Mouse (Mus musculus) CH12.LX (cell line): Measurements from ENCODE around the gene Nsf. TPM values are rescaled to one million over a fixed set of nuclear protein-coding genes. Genes with fewer than 3 reads are reported as not detected.

Source experiments
- DNase-seq: peaks from one replicate; pipeline ENCODE4 v3.0.0-alpha.2; 2013; ENCODE audit errors: extremely low read depth
- H3K27ac ChIP-seq: 2 replicates; pipeline ENCODE4 v1.5.1; 2012; ENCODE audit warnings: low read depth, mild to moderate bottlenecking, control low read depth, moderate library complexity; ENCODE audit not compliant: insufficient read depth
- H3K27me3 ChIP-seq: replicated peaks from 2 replicates; pipeline ENCODE3; 2012; ENCODE audit warnings: inconsistent platforms
- H3K36me3 ChIP-seq, 2 experiments: replicated peaks in 1 of 2; 2 replicates each; pipeline versions ENCODE3 to v1.6.1; 2012; ENCODE audit warnings: inconsistent platforms in 1 of 2, low read length in 1 of 2, mild to moderate bottlenecking in 1 of 2, mixed read lengths in 1 of 2, moderate library complexity in 1 of 2; ENCODE audit not compliant: control insufficient read depth in 1 of 2, insufficient read depth in 1 of 2
- H3K4me1 ChIP-seq, 2 experiments: 2 replicates each; pipeline ENCODE4 v1.6.1; 2012; ENCODE audit warnings: inconsistent platforms in 1 of 2, moderate library complexity in 1 of 2; ENCODE audit not compliant: insufficient read depth in 2 of 2, control insufficient read depth in 1 of 2
- H3K4me2 ChIP-seq: 2 replicates; pipeline ENCODE4 v1.6.1; 2012; ENCODE audit warnings: low read depth, mild to moderate bottlenecking, control low read depth; ENCODE audit not compliant: poor library complexity, insufficient read depth, severe bottlenecking
- H3K4me3 ChIP-seq, 3 experiments: fragments of 150-350 bp in 1 of 3; sonication (generic) in 1 of 3; replicated peaks in 1 of 3; 2 replicates each; pipeline versions ENCODE3 to v1.5.1; 2011 to 2012; ENCODE audit warnings: low read depth in 2 of 3, low read length in 2 of 3, mild to moderate bottlenecking in 2 of 3, moderate library complexity in 2 of 3, control low read depth in 1 of 3, improper control_type of control experiment in 1 of 3, inconsistent platforms in 1 of 3, mixed read lengths in 1 of 3; ENCODE audit not compliant: poor library complexity in 1 of 3
- H3K79me2 ChIP-seq: replicated peaks from 2 replicates; pipeline ENCODE4 v1.6.1; 2012; ENCODE audit warnings: mild to moderate bottlenecking, moderate library complexity; ENCODE audit not compliant: control insufficient read depth, poor library complexity, insufficient read depth, severe bottlenecking; ENCODE audit errors: extremely low read depth
- H3K9ac ChIP-seq: 2 replicates; pipeline ENCODE4 v1.6.1; 2012; ENCODE audit warnings: low read depth, mild to moderate bottlenecking, control low read depth, moderate library complexity; ENCODE audit not compliant: insufficient read depth
- H3K9me3 ChIP-seq: replicated peaks from 2 replicates; pipeline ENCODE3; 2012; ENCODE audit warnings: low read length, inconsistent platforms, mixed read lengths
- BHLHE40 ChIP-seq: IDR thresholded peaks from 2 replicates; pipeline ENCODE4 v1.6.1; 2011; ENCODE audit warnings: mild to moderate bottlenecking, low read depth, low read length, improper control_type of control experiment
- CHD1 ChIP-seq: IDR thresholded peaks from 2 replicates; pipeline ENCODE4 v1.6.1; 2012; ENCODE audit warnings: low read depth, low read length, improper control_type of control experiment, inconsistent platforms
- CHD2 ChIP-seq: IDR thresholded peaks from 2 replicates; pipeline ENCODE4 v1.6.1; 2011; ENCODE audit warnings: low read length, improper control_type of control experiment
- EP300 ChIP-seq: IDR thresholded peaks from 2 replicates; pipeline ENCODE4 v1.6.1; 2011; ENCODE audit warnings: low read length, improper control_type of control experiment
- ETS1 ChIP-seq: conservative IDR thresholded peaks from 2 replicates; pipeline ENCODE4 v1.6.1; 2012; ENCODE audit warnings: low read depth, mild to moderate bottlenecking, inconsistent platforms, low read length, improper control_type of control experiment, moderate library complexity
- GABPA ChIP-seq: IDR thresholded peaks from 2 replicates; pipeline ENCODE4 v1.6.1; 2012; ENCODE audit warnings: low read depth, low read length, improper control_type of control experiment, inconsistent platforms; ENCODE audit not compliant: insufficient replicate concordance
- HCFC1 ChIP-seq: IDR thresholded peaks from 2 replicates; pipeline ENCODE4 v1.6.1; 2012; ENCODE audit warnings: low read depth, mild to moderate bottlenecking, inconsistent platforms, low read length, improper control_type of control experiment
- IRF4 ChIP-seq: IDR thresholded peaks from 2 replicates; pipeline ENCODE4 v1.6.1; 2014; ENCODE audit warnings: low read depth, mild to moderate bottlenecking, inconsistent platforms, low read length, improper control_type of control experiment
- JUN ChIP-seq: IDR thresholded peaks from 2 replicates; pipeline ENCODE4 v1.6.1; 2011; ENCODE audit warnings: low read depth, mild to moderate bottlenecking, low read length, improper control_type of control experiment, moderate library complexity; ENCODE audit not compliant: insufficient read depth
- JUND ChIP-seq: conservative IDR thresholded peaks from 2 replicates; pipeline ENCODE4 v1.6.1; 2011; ENCODE audit warnings: low read depth, low read length, improper control_type of control experiment
- MAFK ChIP-seq: IDR thresholded peaks from 2 replicates; pipeline ENCODE4 v1.6.1; 2011; ENCODE audit warnings: low read length, improper control_type of control experiment; ENCODE audit not compliant: insufficient replicate concordance
- MAZ ChIP-seq: IDR thresholded peaks from 2 replicates; pipeline ENCODE4 v1.6.1; 2012; ENCODE audit warnings: low read depth, mild to moderate bottlenecking, inconsistent platforms, low read length, improper control_type of control experiment, moderate library complexity
- MXI1 ChIP-seq: IDR thresholded peaks from 2 replicates; pipeline ENCODE4 v1.6.1; 2011; ENCODE audit warnings: mild to moderate bottlenecking, low read depth, low read length, improper control_type of control experiment
- NELFE ChIP-seq: IDR thresholded peaks from 2 replicates; pipeline ENCODE4 v1.6.1; 2011; ENCODE audit warnings: low read depth, low read length, improper control_type of control experiment
- NRF1 ChIP-seq: IDR thresholded peaks from 2 replicates; pipeline ENCODE4 v1.6.1; 2014; ENCODE audit warnings: low read depth, mild to moderate bottlenecking, inconsistent platforms, low read length, improper control_type of control experiment, moderate library complexity
- PAX5 ChIP-seq: IDR thresholded peaks from 2 replicates; pipeline ENCODE4 v1.6.1; 2012; ENCODE audit warnings: low read length, inconsistent platforms, mixed read lengths
- POLR2A ChIP-seq: IDR thresholded peaks from 2 replicates; pipeline ENCODE4 v1.6.1; 2011; ENCODE audit warnings: low read depth, mild to moderate bottlenecking, improper control_type of control experiment, low read length
- POLR2AphosphoS2 ChIP-seq: IDR thresholded peaks from 2 replicates; pipeline ENCODE4 v1.6.1; 2011; ENCODE audit warnings: low read depth, low read length, improper control_type of control experiment
- RAD21 ChIP-seq: IDR thresholded peaks from 2 replicates; pipeline ENCODE4 v1.6.1; 2011; ENCODE audit warnings: low read depth, mild to moderate bottlenecking, low read length, improper control_type of control experiment, moderate library complexity
- SIN3A ChIP-seq: IDR thresholded peaks from 2 replicates; pipeline ENCODE4 v1.6.1; 2012; ENCODE audit warnings: low read length, improper control_type of control experiment, inconsistent platforms
- TBP ChIP-seq: conservative IDR thresholded peaks from 2 replicates; pipeline ENCODE4 v1.6.1; 2011; ENCODE audit warnings: low read depth, low read length, improper control_type of control experiment
- TCF12 ChIP-seq: IDR thresholded peaks from 2 replicates; pipeline ENCODE4 v1.6.1; 2014; ENCODE audit warnings: low read depth, mild to moderate bottlenecking, inconsistent platforms, low read length, improper control_type of control experiment
- UBTF ChIP-seq: IDR thresholded peaks from 2 replicates; pipeline ENCODE4 v1.6.1; 2012; ENCODE audit warnings: low read depth, mild to moderate bottlenecking, inconsistent platforms, low read length, improper control_type of control experiment, moderate library complexity
- USF1 ChIP-seq: IDR thresholded peaks from 2 replicates; pipeline ENCODE4 v1.6.1; 2014; ENCODE audit warnings: low read depth, mild to moderate bottlenecking, inconsistent platforms, low read length, improper control_type of control experiment
- USF2 ChIP-seq: conservative IDR thresholded peaks from 2 replicates; pipeline ENCODE4 v1.6.1; 2011; ENCODE audit warnings: low read depth, low read length, improper control_type of control experiment
- ZKSCAN1 ChIP-seq: IDR thresholded peaks from 2 replicates; pipeline ENCODE4 v1.6.1; 2012; ENCODE audit warnings: low read depth, inconsistent platforms, low read length, improper control_type of control experiment, borderline replicate concordance
- ZNF384 ChIP-seq: IDR thresholded peaks from 2 replicates; pipeline ENCODE4 v1.6.1; 2012; ENCODE audit warnings: low read depth, low read length, improper control_type of control experiment, inconsistent platforms
- dilution Hi-C: fragments of 300-500 bp; cut with MboI; formaldehyde crosslinking; loops from 2 replicates; pipeline ENCODE4 v1.14.3; 2020; ENCODE audit warnings: low sequenced_read_pairs; ENCODE audit not compliant: extremely low pct_unique_long_range_greater_than_20kb, extremely low pct_ligation_motif_present
- in situ Hi-C: fragments of 300-500 bp; cut with MboI; formaldehyde crosslinking; loops from 3 replicates; pipeline ENCODE4 v1.14.3; 2019; ENCODE audit warnings: low sequenced_read_pairs, low pct_ligation_motif_present, low pct_unique_long_range_greater_than_20kb, mixed read lengths
- polyA plus RNA-seq: library from polyadenylated mRNA; unstranded; fragments of >175 nt; gene quantifications from 2 replicates; pipeline ENCODE4 v1.2.1, GENCODE M21; 2012; ENCODE audit warnings: low read depth; ENCODE audit not compliant: insufficient read length
- total RNA-seq, 2 experiments: library from RNA; depleted of rRNA; stranded (reverse); fragments of 300-350 nt in 1 of 2; fragments of >200 nt in 1 of 2; gene quantifications; 2 replicates each; pipeline ENCODE4 v1.2.3; 2012 to 2014

Gene Nsf
- total and polyA plus RNA-seq, 3 experiments = 48.1 to 99.3 (median 50.9) TPM

- DNase-seq = no peak
- H3K36me3 ChIP-seq = peaks cover 43 to 89% of the 10 kb centered on the region in 2 experiments
Observed at GRCm38 (mm10) chr11:103858760-103859159, 95.1 kb downstream of the Nsf start.

DNA sequence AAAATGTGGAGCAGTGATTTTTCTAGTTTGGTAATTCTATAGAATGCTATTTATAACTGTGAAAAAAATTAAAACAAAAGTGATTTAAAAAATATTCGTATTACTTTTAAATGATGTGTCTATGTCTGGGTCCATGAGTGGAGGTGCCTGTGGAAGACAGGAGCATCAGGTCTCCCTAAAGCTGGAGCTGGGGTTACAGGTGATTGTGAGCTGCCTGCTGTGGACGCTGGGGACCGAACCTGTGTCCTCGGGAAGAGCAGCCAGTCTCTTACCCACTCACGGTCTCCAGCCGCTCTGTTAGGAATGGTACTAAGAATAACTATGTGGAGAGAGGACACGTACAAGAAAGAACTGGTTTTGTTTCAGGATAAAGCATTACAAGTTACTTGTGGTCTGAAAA, 97.2 kb downstream of the Nsf start:
- no peaks in the 10 kb centered on the region for H3K79me2 ChIP-seq
- peaks cover 0 to 11% of the 10 kb centered on the region in 2 experiments; a peak in 1 of 4 replicates for H3K4me1 ChIP-seq
- in situ Hi-C loops = no loop called here

More at GRCm38 (mm10) chr11:103858760-103859159, 95.1 kb downstream of the Nsf start:
- no peak overlapping the region for H3K9ac ChIP-seq
- no peaks in the 10 kb centered on the region for H3K9me3 ChIP-seq
- in situ Hi-C loops = no loop called here
- no peak overlapping the region for H3K27ac ChIP-seq
- H3K4me2 ChIP-seq = no peak overlapping the region
- no peaks in the 10 kb centered on the region for H3K4me1 ChIP-seq
- dilution Hi-C loops = no loop called here
- TF ChIP-seq GABPA (no peak), CHD1 (no peak), HCFC1 (no peak), JUND (no peak), TBP (no peak), ZNF384 (no peak), MXI1 (no peak), CHD2 (no peak), USF1 (no peak), BHLHE40 (no peak), POLR2AphosphoS2 (no peak), SIN3A (no peak), RAD21 (no peak), ZKSCAN1 (no peak), NELFE (no peak), JUN (no peak), POLR2A (no peak)
- TF ChIP-seq, all 38 proteins: peak for 0
- no peak overlapping the region for H3K4me3 ChIP-seq
- H3K27me3 ChIP-seq = no peaks in the 10 kb centered on the region
- no peaks in the 10 kb centered on the region for H3K79me2 ChIP-seq

More for the DNA sequence above, 97.2 kb downstream of the Nsf start:
- no peaks in the 10 kb centered on the region for H3K9me3 ChIP-seq
- H3K4me2 ChIP-seq = no peak overlapping the region
- H3K27me3 ChIP-seq = no peaks in the 10 kb centered on the region
- dilution Hi-C loops = no loop called here
- no peak overlapping the region for H3K4me3 ChIP-seq
- H3K36me3 ChIP-seq = peaks cover 42 to 93% of the 10 kb centered on the region in 2 experiments
- H3K27ac ChIP-seq = no peak overlapping the region
- TF ChIP-seq MAFK (no peak), TCF12 (no peak), NRF1 (no peak), TBP (no peak), EP300 (no peak), IRF4 (no peak), POLR2A (no peak), HCFC1 (no peak), USF1 (no peak), USF2 (no peak), JUN (no peak), UBTF (no peak), ZKSCAN1 (no peak), MXI1 (no peak), MAZ (no peak), BHLHE40 (no peak), CHD2 (no peak), ETS1 (no peak), PAX5 (no peak), JUND (no peak)
- no peak overlapping the region for H3K9ac ChIP-seq
- DNase-seq = no peak
